Mouse (Mus musculus) limb, embryonic 10.5 days (tissue): Measurements from ENCODE around the gene Elmod3. TPM values are rescaled to one million over a fixed set of nuclear protein-coding genes. Genes with fewer than 3 reads are reported as not detected.

ENCODE experiments used
- DNase-seq: peaks from one replicate; pipeline ENCODE4 v3.0.0-alpha.2; 2017; ENCODE audit warnings: low spot score
- H3K27ac ChIP-seq: fragments of 300-500 bp; sonication (generic); 2 replicates; pipeline ENCODE4 v1.5.1; 2016; ENCODE audit warnings: mild to moderate bottlenecking
- H3K27me3 ChIP-seq: fragments of 300-500 bp; sonication (generic); 2 replicates; pipeline ENCODE4 v1.6.1; 2016; ENCODE audit warnings: low read depth, mild to moderate bottlenecking; ENCODE audit not compliant: poor library complexity, severe bottlenecking
- H3K36me3 ChIP-seq: fragments of 300-500 bp; sonication (generic); 2 replicates; pipeline ENCODE4 v1.6.1; 2016; ENCODE audit warnings: mild to moderate bottlenecking, moderate library complexity
- H3K4me1 ChIP-seq: fragments of 300-500 bp; sonication (generic); 2 replicates; pipeline ENCODE4 v1.6.1; 2016
- H3K4me3 ChIP-seq: fragments of 300-500 bp; sonication (generic); 2 replicates; pipeline ENCODE4 v1.5.1; 2016; ENCODE audit warnings: mild to moderate bottlenecking, moderate library complexity
- H3K9me3 ChIP-seq: fragments of 300-500 bp; sonication (generic); replicated peaks from 2 replicates; pipeline ENCODE4 v1.6.1; 2016; ENCODE audit warnings: mild to moderate bottlenecking
- WGBS: fragments of 180-500 bp; shearing (Covaris S2); methylation state at CpG from one replicate; pipeline ENCODE4 v1.1.7; 2016; 5-methylcytosine and 5-hydroxymethylcytosine counted together
- polyA plus RNA-seq: library from polyadenylated mRNA; unstranded; fragments of >200 nt; fragmentation: Nextera tagmentation; extraction: Ambion mirVana; gene quantifications from 2 replicates; pipeline ENCODE4 v1.2.1, GENCODE M21; 2016

Gene Elmod3
- polyA plus RNA-seq, 1 experiment from 2014 or later = 14.6 TPM

DNA sequence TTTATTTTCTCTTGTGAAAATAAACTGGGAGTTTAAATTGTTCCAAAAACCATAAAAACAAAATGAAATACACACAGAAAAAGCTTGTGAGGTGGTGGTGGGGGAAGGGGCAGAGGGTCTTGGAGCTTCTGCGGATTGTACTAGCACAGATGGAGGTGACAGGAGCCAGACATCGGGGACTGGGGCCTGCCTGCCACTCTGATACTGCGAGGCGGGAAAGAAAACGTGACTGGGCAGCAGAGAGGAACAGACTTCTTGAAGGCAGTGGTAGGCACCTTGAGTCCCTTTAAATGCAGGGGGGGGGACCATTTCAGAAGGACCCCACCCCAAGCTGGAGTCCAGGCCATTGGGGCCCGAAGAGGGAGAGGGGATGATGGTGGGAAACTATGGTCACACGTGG, 28.2 kb upstream of the Elmod3 start:
- H3K4me1 ChIP-seq = no peaks in the 10 kb centered on the region
- H3K27me3 ChIP-seq = no peaks in the 10 kb centered on the region
- no peak overlapping the region for H3K4me3 ChIP-seq
- H3K36me3 ChIP-seq = peaks cover 65% of the 10 kb centered on the region
- no peak for DNase-seq
- no peaks in the 10 kb centered on the region for H3K9me3 ChIP-seq
- H3K27ac ChIP-seq = no peak overlapping the region
- 87% methylated on average over 7 of the region's 7 CpGs for WGBS

GRCm38 (mm10) chr6:72623661-72624402, 25.6 kb upstream of the Elmod3 start:
- H3K27ac ChIP-seq = no peak overlapping the region
- H3K4me3 ChIP-seq = no peak overlapping the region
- H3K4me1 ChIP-seq = no peaks in the 10 kb centered on the region
- no peaks in the 10 kb centered on the region for H3K27me3 ChIP-seq
- WGBS = 94% methylated on average over 8 of the region's 8 CpGs
- peaks cover 39% of the 10 kb centered on the region for H3K36me3 ChIP-seq
- no peak for DNase-seq
- no peaks in the 10 kb centered on the region for H3K9me3 ChIP-seq

GRCm38 (mm10) chr6:72622917-72623316, 24.7 kb upstream of the Elmod3 start:
- H3K27ac ChIP-seq = no peak overlapping the region
- H3K9me3 ChIP-seq = no peaks in the 10 kb centered on the region
- DNase-seq = no peak
- WGBS = 48% methylated on average over 3 of the region's 3 CpGs
- no peaks in the 10 kb centered on the region for H3K27me3 ChIP-seq
- peaks cover 30% of the 10 kb centered on the region for H3K36me3 ChIP-seq
- H3K4me1 ChIP-seq = no peaks in the 10 kb centered on the region
- no peak overlapping the region for H3K4me3 ChIP-seq

- peaks cover 8% of the 10 kb centered on the region for H3K4me1 ChIP-seq
- no peak overlapping the region for H3K4me3 ChIP-seq
- H3K9me3 ChIP-seq = no peaks in the 10 kb centered on the region
- H3K27me3 ChIP-seq = no peaks in the 10 kb centered on the region
- H3K27ac ChIP-seq = no peak overlapping the region
- WGBS = 89% methylated on average over 5 of the region's 5 CpGs
- no peak for DNase-seq
- H3K36me3 ChIP-seq = peaks cover 11% of the 10 kb centered on the region
These were observed 22.7 kb upstream of the Elmod3 start for GRCm38 (mm10) chr6:72620920-72621319.

DNA sequence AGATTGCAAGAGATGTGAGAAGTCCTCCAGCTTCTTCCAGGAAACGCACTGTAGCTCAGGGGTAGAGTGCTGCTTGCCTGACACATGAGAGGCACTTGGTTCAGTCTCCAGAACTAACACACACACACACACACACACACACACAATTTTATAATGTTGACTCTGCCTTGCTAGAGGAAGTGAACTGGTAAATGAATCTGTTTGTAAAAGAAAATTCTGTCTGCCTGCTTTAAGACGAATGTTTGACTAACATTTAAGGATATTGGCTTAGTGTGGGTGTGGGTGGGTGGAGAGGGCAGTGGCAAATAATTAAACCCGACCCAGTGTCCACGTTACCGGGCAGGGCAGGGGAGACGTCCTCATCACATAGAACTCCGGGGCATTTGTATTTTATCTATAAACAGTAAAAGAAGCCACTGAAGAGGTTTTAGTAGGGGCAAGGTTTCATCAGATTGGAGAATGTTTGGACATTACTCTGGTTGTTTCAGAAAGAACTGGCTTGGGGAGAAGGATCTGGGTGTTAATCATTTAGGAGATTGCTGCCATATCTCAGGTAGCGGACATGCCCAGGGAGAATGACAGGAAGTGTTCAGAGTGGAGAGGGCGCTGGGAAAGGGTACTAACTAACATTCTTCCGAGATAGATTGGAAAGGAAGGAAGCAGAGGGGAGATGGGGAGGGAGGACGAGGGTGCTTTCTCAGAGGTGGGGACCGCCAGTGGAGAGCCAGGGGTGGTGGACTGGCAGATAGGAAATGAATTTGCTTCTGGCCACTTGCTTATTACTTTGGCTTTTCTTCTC, 21.7 kb upstream of the Elmod3 start:
- Histone ChIP-seq H3K4me3 (no peak overlapping the region), H3K4me1 (peaks cover 18% of the 10 kb centered on the region), H3K27ac (no peak overlapping the region), H3K36me3 (0 out of 2 replicates have a peak, but pooled peaks cover 3% of the 10 kb centered on the region), H3K27me3 (no peaks in the 10 kb centered on the region), H3K9me3 (no peaks in the 10 kb centered on the region)
- 66% methylated on average over 12 of the region's 12 CpGs for WGBS
- DNase-seq = no peak

DNA sequence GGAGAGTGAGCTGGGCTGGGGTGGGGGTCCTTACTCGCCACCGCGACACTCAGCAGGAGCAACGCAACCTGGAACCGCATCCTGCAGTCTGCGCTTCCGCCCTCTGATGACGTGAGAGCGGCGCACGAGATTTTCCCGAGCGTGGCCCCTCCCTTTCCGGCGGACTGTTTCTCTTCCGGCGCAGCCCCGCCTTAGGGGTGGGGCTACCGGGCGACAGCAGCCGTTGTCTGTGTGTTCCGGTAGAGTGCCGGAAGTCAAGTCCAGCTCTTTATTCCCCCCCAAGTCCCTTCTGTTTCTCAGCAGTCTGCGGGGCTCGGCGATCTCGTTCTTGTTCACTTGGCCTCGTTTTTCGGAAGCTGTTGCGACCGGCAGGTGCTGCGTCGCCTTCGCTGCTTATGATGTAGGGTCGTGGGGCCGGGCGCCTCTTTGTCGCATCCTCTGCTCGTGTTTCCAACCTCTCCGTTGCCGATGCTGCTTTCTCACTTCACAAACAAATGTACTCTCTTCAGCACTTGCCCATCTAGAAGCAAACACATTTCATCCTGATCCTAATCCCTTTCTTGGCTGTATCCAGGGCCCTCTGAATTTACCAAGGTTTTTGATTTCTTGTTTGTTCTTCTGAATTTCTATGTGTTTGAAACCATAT, 18.6 kb upstream of the Elmod3 start, which contains the start of gene Tgoln1:
Gene Tgoln1, minus strand, starts transcription at position 358 of the 646 bp plus-strand sequence.
- WGBS = under 1% methylated on average over 41 of the region's 41 CpGs
- Histone ChIP-seq H3K27me3 (no peaks in the 10 kb centered on the region), H3K27ac (peak within 1 kb of the TSS; percentile 86), H3K4me1 (peaks cover 29% of the 10 kb centered on the region), H3K9me3 (no peaks in the 10 kb centered on the region), H3K36me3 (peaks cover 21% of the 10 kb centered on the region), H3K4me3 (peak within 1 kb of the TSS; percentile 85)
- peak; percentile 97 for DNase-seq

GRCm38 (mm10) chr6:72615561-72616375, 17.6 kb upstream of the Elmod3 start:
- 31% methylated on average over 25 of the region's 25 CpGs for WGBS
- Histone ChIP-seq H3K4me1 (peaks cover 29% of the 10 kb centered on the region), H3K27me3 (no peaks in the 10 kb centered on the region), H3K4me3 (peak overlapping the region; percentile 85), H3K36me3 (peaks cover 31% of the 10 kb centered on the region), H3K27ac (peak overlapping the region; percentile 86), H3K9me3 (no peaks in the 10 kb centered on the region)
- DNase-seq = no peak

DNA sequence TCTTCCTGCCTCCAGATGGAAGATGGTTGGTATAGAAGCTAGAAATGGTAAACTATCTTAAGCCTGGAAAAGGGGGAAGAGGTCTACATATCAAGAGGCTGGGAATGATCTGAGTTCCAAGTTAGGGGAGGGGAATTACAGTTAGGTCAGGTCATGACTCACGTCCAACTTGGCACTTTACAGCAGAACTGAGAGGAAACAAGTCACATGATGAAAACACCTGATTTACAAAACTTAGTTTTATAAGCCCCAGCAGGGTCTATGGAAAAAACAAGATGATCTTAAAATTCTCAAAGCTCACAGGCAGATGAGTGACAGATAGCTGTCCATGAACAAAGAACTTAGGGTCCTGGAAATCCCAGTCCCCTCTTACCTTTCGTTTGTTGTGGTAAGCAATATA, 16.9 kb upstream of the Elmod3 start:
- 76% methylated on average over 2 of the region's 2 CpGs for WGBS
- Histone ChIP-seq H3K27ac (no peak overlapping the region), H3K27me3 (no peaks in the 10 kb centered on the region), H3K36me3 (peaks cover 38% of the 10 kb centered on the region), H3K9me3 (no peaks in the 10 kb centered on the region), H3K4me1 (peaks cover 29% of the 10 kb centered on the region), H3K4me3 (peak overlapping the region; percentile 85)
- no peak for DNase-seq

DNA sequence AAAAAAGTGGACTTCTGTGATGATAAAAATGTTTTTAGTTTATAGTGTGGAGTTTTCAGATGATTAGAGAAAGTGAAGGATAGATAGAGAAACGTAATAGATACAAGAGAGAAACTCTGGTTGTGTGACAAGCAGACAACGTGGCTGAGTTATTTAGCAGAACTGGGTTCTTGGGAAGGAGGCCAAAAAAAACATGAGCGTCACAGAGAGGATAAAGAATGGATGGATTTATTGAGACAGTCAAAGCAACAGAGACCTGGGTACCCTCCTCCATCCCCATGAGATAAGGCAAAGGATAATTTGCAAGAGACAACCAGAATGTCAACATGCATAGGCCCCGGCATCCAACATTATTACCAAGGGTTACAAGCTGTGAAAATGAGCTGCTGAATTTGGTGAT, 12.0 kb upstream of the Elmod3 start:
- no peaks in the 10 kb centered on the region for H3K9me3 ChIP-seq

DNA sequence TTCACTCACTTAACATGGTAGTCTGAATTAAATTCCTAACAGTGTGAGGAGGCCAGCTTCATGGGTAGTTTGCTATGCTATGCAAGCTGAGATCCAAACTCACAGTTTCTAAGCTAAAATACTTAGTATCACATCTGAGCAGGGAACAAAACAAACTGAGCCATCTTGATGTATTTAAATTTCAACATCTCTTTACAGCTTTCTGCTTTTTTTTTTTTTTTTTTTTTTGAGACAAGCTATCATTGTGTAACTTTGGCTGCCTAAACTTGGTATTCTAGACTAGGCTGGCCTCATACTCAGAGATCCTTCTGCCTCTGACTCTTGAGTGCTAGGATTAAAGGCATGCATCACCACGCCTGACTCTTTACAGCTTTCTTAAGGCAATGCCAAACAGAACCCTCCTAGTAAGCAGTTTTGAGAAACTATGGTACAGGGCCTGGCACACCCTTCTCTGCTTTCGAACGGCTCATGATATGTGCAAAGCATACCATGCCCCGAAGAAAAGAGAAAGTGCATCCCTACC, 10.5 kb upstream of the Elmod3 start:
- Histone ChIP-seq H3K27ac (no peak overlapping the region), H3K9me3 (no peaks in the 10 kb centered on the region), H3K4me1 (no peaks in the 10 kb centered on the region), H3K4me3 (no peak overlapping the region), H3K27me3 (no peaks in the 10 kb centered on the region), H3K36me3 (peaks cover 91% of the 10 kb centered on the region)
- DNase-seq = no peak
- 91% methylated on average over 4 of the region's 4 CpGs for WGBS

More for the DNA sequence above, 12.0 kb upstream of the Elmod3 start:
- 90% methylated on average over 4 of the region's 4 CpGs for WGBS
- H3K36me3 ChIP-seq = peaks cover 81% of the 10 kb centered on the region
- H3K4me1 ChIP-seq = peaks cover 14% of the 10 kb centered on the region
- no peak overlapping the region for H3K4me3 ChIP-seq
- H3K27me3 ChIP-seq = no peaks in the 10 kb centered on the region
- DNase-seq = no peak
- no peak overlapping the region for H3K27ac ChIP-seq

- no peak for DNase-seq
- Histone ChIP-seq H3K9me3 (no peaks in the 10 kb centered on the region), H3K27ac (no peak overlapping the region), H3K36me3 (peaks cover 84% of the 10 kb centered on the region), H3K27me3 (no peaks in the 10 kb centered on the region), H3K4me3 (no peak overlapping the region), H3K4me1 (no peaks in the 10 kb centered on the region)
- WGBS = 92% methylated on average over 5 of the region's 5 CpGs
These were observed 9.5 kb upstream of the Elmod3 start for GRCm38 (mm10) chr6:72607676-72608075.

DNA sequence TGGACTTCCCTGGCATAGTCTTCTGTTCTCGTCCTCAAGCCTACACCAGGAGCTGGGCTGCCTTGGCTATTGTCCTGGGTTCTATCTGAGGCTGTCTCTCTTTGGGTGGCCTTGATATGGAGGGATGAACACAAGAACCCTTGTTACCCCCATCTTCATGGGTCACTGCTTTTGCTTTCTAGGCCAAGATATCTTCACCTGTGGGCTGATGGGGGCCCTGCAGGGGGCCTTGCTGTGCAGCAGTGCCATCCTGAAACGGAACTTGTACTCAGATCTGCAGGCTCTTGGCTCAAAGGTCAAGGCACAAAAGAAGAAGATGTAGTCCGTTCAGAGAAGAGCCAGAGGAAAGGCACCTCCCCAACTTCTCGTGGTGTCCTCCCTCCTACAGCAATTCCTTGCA, 8.8 kb upstream of the Elmod3 start:
- WGBS = 88% methylated on average over 4 of the region's 4 CpGs
- no peaks in the 10 kb centered on the region for H3K9me3 ChIP-seq
- H3K27ac ChIP-seq = no peak overlapping the region
- no peaks in the 10 kb centered on the region for H3K4me1 ChIP-seq
- no peak overlapping the region for H3K4me3 ChIP-seq
- DNase-seq = no peak
- H3K27me3 ChIP-seq = no peaks in the 10 kb centered on the region
- H3K36me3 ChIP-seq = peaks cover 81% of the 10 kb centered on the region
